Mouse (Mus musculus): ENCODE results near the gene Fkrp. TPM values are rescaled to one million over a fixed set of nuclear protein-coding genes. Genes with fewer than 3 reads are reported as not detected.
A peak's percentile ranks its signal among the peaks of the same experiment; 100 is the strongest.

Gene Fkrp
- 14.2 and 14.5 TPM in 2 replicates for polyA plus RNA-seq (2015; fragmentation: Nextera tagmentation; extraction: Ambion mirVana)

- peak; percentile 59 for DNase-seq (ENCODE audit: low spot score)
Measured at GRCm38 (mm10) chr7:16816475-16817122, at the start of gene Fkrp. Gene Fkrp (minus strand): TSS chr7:16816732.

GRCm38 (mm10) chr7:16859902-16860651 lies 43.5 kb upstream of the Fkrp start:
- Histone ChIP-seq H3K27ac (replicated peaks) (no peak overlapping the region), H3K4me3 (ENCODE audit: low read depth, low read length) (no peak overlapping the region), H3K4me2 (replicated peaks; ENCODE audit: low read depth) (no peak overlapping the region), H3K9me3 (ENCODE audit: control insufficient read depth, low read length) (no peaks in the 10 kb centered on the region), H3K9ac (ENCODE audit: low read length) (no peak overlapping the region), H3K4me1 (replicated peaks; ENCODE audit: control insufficient read depth, insufficient read depth) (no peaks in the 10 kb centered on the region), H3K36me3 (ENCODE audit: control insufficient read depth, insufficient read depth, low read length) (peaks cover 26% of the 10 kb centered on the region), H3K27me3 (ENCODE audit: control insufficient read depth, insufficient read depth, low read length) (no peaks in the 10 kb centered on the region)
- WGBS, result 39% methylated on average over 5 of the region's 5 CpGs
- peak; percentile 62 for DNase-seq (ENCODE audit: low spot score)
- TF ChIP-seq EP300 (optimal IDR thresholded peaks at IDR 0.05) (no peak), CTCF (IDR thresholded peaks at IDR 0.05; ENCODE audit: low read depth) (peak; percentile 85)
- ATAC-seq (ENCODE audit: low FRiP score, low TSS enrichment), result no peak

More at GRCm38 (mm10) chr7:16816475-16817122, at the start of gene Fkrp:
- Histone ChIP-seq H3K4me2 (replicated peaks; ENCODE audit: low read depth) (peak within 1 kb of the TSS; percentile 91), H3K9me3 (ENCODE audit: control insufficient read depth, low read length) (no peaks in the 10 kb centered on the region), H3K4me3 (ENCODE audit: low read depth, low read length) (peak within 1 kb of the TSS; percentile 100), H3K27ac (replicated peaks) (peak within 1 kb of the TSS; percentile 96), H3K4me1 (replicated peaks; ENCODE audit: control insufficient read depth, insufficient read depth) (peaks cover 14% of the 10 kb centered on the region), H3K9ac (ENCODE audit: low read length) (peak within 1 kb of the TSS; percentile 99), H3K36me3 (ENCODE audit: control insufficient read depth, insufficient read depth, low read length) (no peaks in the 10 kb centered on the region), H3K27me3 (ENCODE audit: control insufficient read depth, insufficient read depth, low read length) (no peaks in the 10 kb centered on the region)
- peak; percentile 79 for ATAC-seq (ENCODE audit: low FRiP score, low TSS enrichment)
- TF ChIP-seq CTCF (IDR thresholded peaks at IDR 0.05; ENCODE audit: low read depth) (peak; percentile 2; the same call in 1 of the 2 replicates), EP300 (optimal IDR thresholded peaks at IDR 0.05) (no peak)
- under 1% methylated on average over 41 of the region's 64 CpGs for WGBS

GRCm38 (mm10) chr7:16858336-16858735 lies 41.8 kb upstream of the Fkrp start:
- 27% methylated on average over 17 of the region's 17 CpGs for WGBS
- no peak overlapping the region for H3K4me2 ChIP-seq (replicated peaks; ENCODE audit: low read depth)
- DNase-seq (ENCODE audit: low spot score), result peak; percentile 66
- H3K4me1 ChIP-seq (replicated peaks; ENCODE audit: control insufficient read depth, insufficient read depth), result no peaks in the 10 kb centered on the region
- no peak overlapping the region for H3K27ac ChIP-seq (replicated peaks)
- H3K27me3 ChIP-seq (ENCODE audit: control insufficient read depth, insufficient read depth, low read length), result no peaks in the 10 kb centered on the region
- H3K9ac ChIP-seq (ENCODE audit: low read length), result no peak overlapping the region
- ATAC-seq (ENCODE audit: low FRiP score, low TSS enrichment), result 0 out of 2 replicates have a peak, but pooled peaks have one; percentile 36
- TF ChIP-seq EP300 (optimal IDR thresholded peaks at IDR 0.05) (no peak), CTCF (IDR thresholded peaks at IDR 0.05; ENCODE audit: low read depth) (peak; percentile 79)
- H3K36me3 ChIP-seq (ENCODE audit: control insufficient read depth, insufficient read depth, low read length), result peaks cover 22% of the 10 kb centered on the region
- H3K9me3 ChIP-seq (ENCODE audit: control insufficient read depth, low read length), result no peaks in the 10 kb centered on the region
- no peak overlapping the region for H3K4me3 ChIP-seq (ENCODE audit: low read depth, low read length)

GRCm38 (mm10) chr7:16853302-16853831 lies 36.8 kb upstream of the Fkrp start:
- Histone ChIP-seq H3K27me3 (ENCODE audit: control insufficient read depth, insufficient read depth, low read length) (no peaks in the 10 kb centered on the region), H3K9me3 (ENCODE audit: control insufficient read depth, low read length) (no peaks in the 10 kb centered on the region), H3K4me3 (ENCODE audit: low read depth, low read length) (no peak overlapping the region), H3K27ac (replicated peaks) (peak overlapping the region; percentile 13; the same call in 1 of the 2 replicates), H3K9ac (ENCODE audit: low read length) (no peak overlapping the region), H3K36me3 (ENCODE audit: control insufficient read depth, insufficient read depth, low read length) (peaks cover 37% of the 10 kb centered on the region), H3K4me1 (replicated peaks; ENCODE audit: control insufficient read depth, insufficient read depth) (no peaks in the 10 kb centered on the region), H3K4me2 (replicated peaks; ENCODE audit: low read depth) (peak overlapping the region; percentile 5; the same call in 1 of the 2 replicates)
- TF ChIP-seq EP300 (optimal IDR thresholded peaks at IDR 0.05), result no peak
- TF ChIP-seq CTCF (IDR thresholded peaks at IDR 0.05; ENCODE audit: low read depth), result no peak
- 58% methylated on average over 14 of the region's 14 CpGs for WGBS
- ATAC-seq (ENCODE audit: low FRiP score, low TSS enrichment), result peak; percentile 71
- DNase-seq (ENCODE audit: low spot score), result peak; percentile 73

- no peak for ATAC-seq (ENCODE audit: low FRiP score, low TSS enrichment)
- peaks cover 29% of the 10 kb centered on the region for H3K36me3 ChIP-seq (ENCODE audit: control insufficient read depth, insufficient read depth, low read length)
Measured at GRCm38 (mm10) chr7:16851636-16852035, 35.1 kb upstream of the Fkrp start.

More at GRCm38 (mm10) chr7:16851636-16852035, 35.1 kb upstream of the Fkrp start:
- Histone ChIP-seq H3K27ac (replicated peaks) (no peak overlapping the region), H3K4me3 (ENCODE audit: low read depth, low read length) (no peak overlapping the region), H3K9ac (ENCODE audit: low read length) (no peak overlapping the region), H3K27me3 (ENCODE audit: control insufficient read depth, insufficient read depth, low read length) (no peaks in the 10 kb centered on the region), H3K9me3 (ENCODE audit: control insufficient read depth, low read length) (no peaks in the 10 kb centered on the region), H3K4me2 (replicated peaks; ENCODE audit: low read depth) (no peak overlapping the region), H3K4me1 (replicated peaks; ENCODE audit: control insufficient read depth, insufficient read depth) (no peaks in the 10 kb centered on the region)
- TF ChIP-seq EP300 (optimal IDR thresholded peaks at IDR 0.05), result no peak
- no peak for TF ChIP-seq CTCF (IDR thresholded peaks at IDR 0.05; ENCODE audit: low read depth)
- 93% methylated on average over 4 of the region's 4 CpGs for WGBS
- no peak for DNase-seq (ENCODE audit: low spot score)

Measured in stomach, postnatal 0 days (tissue).